Mouse (Mus musculus) lung, postnatal 36 days (tissue): ENCODE measurements around the gene Timp1.

Experiments used
- DNase-seq: peaks from one replicate; pipeline ENCODE4 v3.0.0; 2022; ENCODE audit warnings: mixed read lengths

The Timp1 gene

GRCm38 (mm10) chrX:20869962-20870513, at the start of gene Timp1:
TSS of gene Timp1 (plus strand) at chrX:20870166.
- DNase-seq: peak; percentile 32

- DNase-seq: peak; percentile 61
Observed at GRCm38 (mm10) chrX:20828934-20829333, 41.0 kb upstream of the Timp1 start.

GRCm38 (mm10) chrX:20847232-20847631, 22.7 kb upstream of the Timp1 start:
- no peak for DNase-seq

- no peak for DNase-seq
Observed at GRCm38 (mm10) chrX:20847816-20848215, 22.1 kb upstream of the Timp1 start.

- peak; percentile 97 for DNase-seq
Observed at GRCm38 (mm10) chrX:20848256-20848984, 21.5 kb upstream of the Timp1 start.

GRCm38 (mm10) chrX:20853794-20854193, 16.2 kb upstream of the Timp1 start:
- no peak for DNase-seq

GRCm38 (mm10) chrX:20861453-20862104, 8.4 kb upstream of the Timp1 start:
- DNase-seq: no peak

GRCm38 (mm10) chrX:20862105-20863065, 7.6 kb upstream of the Timp1 start:
- no peak for DNase-seq

GRCm38 (mm10) chrX:20863161-20864101, 6.5 kb upstream of the Timp1 start:
- no peak for DNase-seq

- no peak for DNase-seq
Observed at GRCm38 (mm10) chrX:20868091-20868490, 1.9 kb upstream of the Timp1 start.

GRCm38 (mm10) chrX:20869203-20869602, 763 bp upstream of the Timp1 start:
- DNase-seq: no peak

- no peak for DNase-seq
Observed at GRCm38 (mm10) chrX:20872928-20873500, 3.0 kb downstream of the Timp1 start.

GRCm38 (mm10) chrX:20875241-20875640, 5.3 kb downstream of the Timp1 start:
- DNase-seq: no peak

- no peak for DNase-seq
Observed at GRCm38 (mm10) chrX:20910074-20910473, 40.1 kb downstream of the Timp1 start.

GRCm38 (mm10) chrX:20913726-20914125, 43.8 kb downstream of the Timp1 start:
- no peak for DNase-seq

GRCm38 (mm10) chrX:20915075-20915474, 45.1 kb downstream of the Timp1 start:
- DNase-seq: no peak

- DNase-seq: peak; percentile 8
Observed at GRCm38 (mm10) chrX:20920249-20920843, 50.4 kb downstream of the Timp1 start.

- peak; percentile 83 for DNase-seq
Observed at GRCm38 (mm10) chrX:20920844-20921364, 50.9 kb downstream of the Timp1 start, which contains the start of gene Syn1. TSS of gene Syn1 (minus strand) at chrX:20921004.

- no peak for DNase-seq
Observed at GRCm38 (mm10) chrX:20921366-20921765, 51.4 kb downstream of the Timp1 start.

GRCm38 (mm10) chrX:20923506-20923905, 53.5 kb downstream of the Timp1 start:
- DNase-seq: no peak
